Mouse (Mus musculus) liver, embryonic 14.5 days (tissue): Measurements from ENCODE around the gene Emid1.

ENCODE experiments used
- CTCF ChIP-seq: IDR thresholded peaks from 2 replicates; pipeline ENCODE4 v1.5.1; 2016; ENCODE audit warnings: antibody characterized with exemption, low read depth, control low read depth
- EP300 ChIP-seq: IDR thresholded peaks from 2 replicates; pipeline ENCODE4 v1.6.1; 2016; ENCODE audit warnings: antibody characterized with exemption, low read depth

DNA sequence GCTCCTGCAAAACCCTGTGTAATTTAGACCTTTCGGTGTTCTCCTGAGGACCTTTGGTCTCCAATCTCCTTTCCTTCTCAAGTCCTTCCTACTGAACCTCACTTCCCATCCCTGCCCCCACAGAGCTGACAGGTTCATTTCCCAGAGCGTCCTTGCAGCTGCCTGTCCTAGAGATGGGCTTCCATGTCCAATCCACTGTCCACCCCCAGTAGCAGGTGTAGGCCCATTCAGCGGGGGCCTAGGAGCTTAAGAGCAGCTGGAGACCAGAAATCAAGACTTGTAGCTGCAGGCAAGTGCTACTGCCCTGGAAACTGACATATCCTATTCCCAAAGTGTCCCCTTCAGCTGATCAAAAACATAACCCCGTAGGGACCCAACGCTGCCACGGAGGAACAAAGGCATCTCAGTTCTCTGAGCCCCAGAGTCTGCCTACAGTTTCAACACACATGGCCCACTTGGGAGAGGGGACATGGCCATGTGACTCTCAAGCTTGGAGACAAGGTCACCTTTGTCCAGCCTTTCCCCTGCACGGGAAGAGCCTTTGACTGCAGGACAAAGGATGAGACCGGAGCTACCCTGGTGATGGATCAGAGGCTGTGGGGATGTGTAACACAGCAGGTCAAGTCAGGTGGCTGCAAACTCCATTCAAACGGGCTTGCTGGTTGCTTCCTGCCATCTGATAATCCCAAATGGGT, 37.3 kb upstream of the Emid1 start:
- TF ChIP-seq CTCF (no peak), EP300 (no peak)
